Mouse (Mus musculus) forebrain, embryonic 13.5 days (tissue): ENCODE measurements around the gene Itgav. TPM values are rescaled to one million over a fixed set of nuclear protein-coding genes. Genes with fewer than 3 reads are reported as not detected.

Source experiments
- ATAC-seq: fragments of 200-750 bp; cut with Nextera tagmentation; 2 replicates; pipeline ENCODE4 v1.8.0; 2017
- H3K27ac ChIP-seq: fragments of 300-500 bp; sonication (generic); 2 replicates; pipeline ENCODE4 v1.5.1; 2015; ENCODE audit warnings: inconsistent platforms, mild to moderate bottlenecking, moderate library complexity
- H3K27me3 ChIP-seq: fragments of 300-500 bp; sonication (generic); 2 replicates; pipeline ENCODE4 v1.6.1; 2015; ENCODE audit warnings: mild to moderate bottlenecking, inconsistent platforms
- H3K36me3 ChIP-seq: fragments of 300-500 bp; sonication (generic); 2 replicates; pipeline ENCODE4 v1.6.1; 2015; ENCODE audit warnings: mild to moderate bottlenecking, inconsistent platforms; ENCODE audit not compliant: poor library complexity, severe bottlenecking
- H3K4me1 ChIP-seq: fragments of 300-500 bp; sonication (generic); 2 replicates; pipeline ENCODE4 v1.6.1; 2015; ENCODE audit warnings: inconsistent platforms
- H3K4me2 ChIP-seq: fragments of 300-500 bp; sonication (generic); 2 replicates; pipeline ENCODE4 v1.6.1; 2015; ENCODE audit warnings: inconsistent platforms, mild to moderate bottlenecking, moderate library complexity
- H3K4me3 ChIP-seq: fragments of 300-500 bp; sonication (generic); 2 replicates; pipeline ENCODE4 v1.5.1; 2015; ENCODE audit warnings: mild to moderate bottlenecking, inconsistent platforms
- H3K9ac ChIP-seq: fragments of 300-500 bp; sonication (generic); 2 replicates; pipeline ENCODE4 v1.6.1; 2015; ENCODE audit warnings: mild to moderate bottlenecking, inconsistent platforms
- H3K9me3 ChIP-seq: fragments of 300-500 bp; sonication (generic); replicated peaks from 2 replicates; pipeline ENCODE4 v1.6.1; 2016; ENCODE audit warnings: inconsistent platforms
- WGBS: fragments of 180-500 bp; shearing (Covaris S2); methylation state at CpG from one replicate; pipeline ENCODE4 v1.1.7; 2015; 5-methylcytosine and 5-hydroxymethylcytosine counted together
- polyA plus RNA-seq: library from polyadenylated mRNA; unstranded; fragments of >200 nt; fragmentation: Nextera tagmentation; extraction: Ambion mirVana; gene quantifications from 2 replicates; pipeline ENCODE4 v1.2.1, GENCODE M21; 2015

Itgav gene
- polyA plus RNA-seq, 1 experiment from 2014 or later = 24.9 TPM

DNA sequence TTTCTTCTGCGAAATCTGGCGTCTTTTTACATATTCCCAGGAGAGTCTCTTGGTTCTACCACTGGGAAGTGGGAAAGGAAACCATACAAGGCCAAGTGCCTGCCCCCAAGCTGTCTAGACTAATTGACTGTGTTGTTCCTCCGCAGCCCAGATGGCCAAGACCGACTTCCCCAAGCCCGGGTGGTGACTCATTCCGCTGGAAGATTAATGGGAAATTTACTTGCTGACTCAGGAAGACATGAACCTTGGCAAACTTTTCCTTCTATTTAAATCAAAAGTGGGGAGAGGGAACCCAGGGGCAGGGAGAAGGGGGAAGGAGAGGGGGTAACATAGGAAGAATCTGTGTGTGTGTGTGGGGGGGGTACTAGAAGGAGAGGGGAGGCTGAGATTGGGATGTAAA lies 9.4 kb upstream of the Itgav start:
- H3K4me2 ChIP-seq = no peak overlapping the region
- H3K4me1 ChIP-seq = no peaks in the 10 kb centered on the region
- no peaks in the 10 kb centered on the region for H3K9me3 ChIP-seq
- H3K27me3 ChIP-seq = no peaks in the 10 kb centered on the region
- no peak overlapping the region for H3K9ac ChIP-seq
- no peak for ATAC-seq
- H3K27ac ChIP-seq = no peak overlapping the region
- H3K4me3 ChIP-seq = no peak overlapping the region
- no peaks in the 10 kb centered on the region for H3K36me3 ChIP-seq
- WGBS = 61% methylated on average over 6 of the region's 6 CpGs

DNA sequence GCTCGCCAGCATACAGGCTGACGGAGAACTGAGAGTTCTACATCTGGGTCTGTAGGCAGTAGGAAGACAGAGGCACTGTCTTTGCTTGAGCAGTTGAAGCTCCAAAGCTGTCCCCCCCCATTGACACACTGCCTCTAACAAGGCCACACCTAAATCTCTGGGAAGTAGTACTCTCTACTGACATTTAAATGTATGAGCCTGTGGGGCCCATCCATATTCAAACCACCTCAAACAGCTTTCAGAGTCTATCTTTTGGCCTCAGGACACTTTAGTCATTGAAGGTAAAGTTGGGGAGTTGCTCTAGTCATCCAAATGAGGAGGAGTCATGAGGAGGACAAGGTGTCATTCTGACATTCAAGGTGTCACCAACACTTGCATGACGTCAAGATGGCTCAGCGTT lies 5.9 kb upstream of the Itgav start:
- WGBS = 96% methylated on average over 4 of the region's 4 CpGs
- H3K9me3 ChIP-seq = no peaks in the 10 kb centered on the region
- H3K4me3 ChIP-seq = no peak overlapping the region
- no peak overlapping the region for H3K9ac ChIP-seq
- H3K36me3 ChIP-seq = no peaks in the 10 kb centered on the region
- no peak overlapping the region for H3K27ac ChIP-seq
- ATAC-seq = no peak
- H3K4me1 ChIP-seq = peaks cover 5% of the 10 kb centered on the region
- no peaks in the 10 kb centered on the region for H3K27me3 ChIP-seq
- H3K4me2 ChIP-seq = no peak overlapping the region

DNA sequence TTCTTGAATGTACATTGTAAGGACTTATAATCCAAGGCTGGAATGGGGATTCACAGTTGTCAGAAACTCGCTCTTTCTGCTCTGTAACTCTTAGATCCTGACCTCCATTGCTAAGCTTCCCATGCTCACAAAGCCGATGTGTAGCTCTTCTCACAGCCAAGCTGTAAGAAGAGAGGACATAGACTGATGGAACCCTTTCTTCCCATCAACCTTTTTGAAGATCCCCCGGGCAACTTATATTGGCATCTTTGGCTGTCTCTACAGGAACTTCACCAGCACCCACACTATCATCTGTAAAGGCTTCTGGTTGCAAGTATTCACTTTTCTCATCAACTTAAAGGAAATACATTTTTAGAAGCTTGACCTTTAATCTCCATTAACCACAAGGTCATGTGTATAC lies 2.6 kb upstream of the Itgav start:
- no peak overlapping the region for H3K27ac ChIP-seq
- H3K4me3 ChIP-seq = no peak overlapping the region
- H3K27me3 ChIP-seq = no peaks in the 10 kb centered on the region
- no peaks in the 10 kb centered on the region for H3K9me3 ChIP-seq
- WGBS = 94% methylated on average over 3 of the region's 3 CpGs
- ATAC-seq = no peak
- no peaks in the 10 kb centered on the region for H3K36me3 ChIP-seq
- peaks cover 22% of the 10 kb centered on the region for H3K4me1 ChIP-seq
- no peak overlapping the region for H3K4me2 ChIP-seq
- no peak overlapping the region for H3K9ac ChIP-seq

DNA sequence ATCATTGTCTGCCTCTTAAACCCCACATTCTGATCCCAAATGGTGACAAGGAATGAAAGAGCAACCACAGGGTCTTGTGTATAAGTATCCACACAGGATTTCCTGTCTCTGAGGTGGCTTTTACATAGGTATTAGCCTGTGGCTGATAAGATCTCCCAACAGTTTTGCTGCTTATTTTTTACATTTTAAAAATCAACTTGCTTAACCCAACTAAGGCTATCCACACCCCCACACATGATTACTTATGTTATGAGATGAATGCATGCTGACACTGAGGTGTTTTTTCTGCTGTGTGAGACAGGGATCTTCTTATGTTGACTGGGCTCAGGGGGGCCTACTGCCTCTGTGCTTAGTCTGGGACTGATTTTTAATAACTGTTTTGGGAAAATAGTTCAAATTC lies 1.3 kb upstream of the Itgav start:
- Histone ChIP-seq H3K9me3 (no peaks in the 10 kb centered on the region), H3K27ac (no peak overlapping the region), H3K27me3 (no peaks in the 10 kb centered on the region), H3K36me3 (no peaks in the 10 kb centered on the region), H3K9ac (peak overlapping the region; percentile 82; the same call in 1 of the 2 replicates), H3K4me3 (no peak overlapping the region), H3K4me2 (peak overlapping the region; percentile 87; the same call in 1 of the 2 replicates), H3K4me1 (peaks cover 22% of the 10 kb centered on the region)
- no peak for ATAC-seq

DNA sequence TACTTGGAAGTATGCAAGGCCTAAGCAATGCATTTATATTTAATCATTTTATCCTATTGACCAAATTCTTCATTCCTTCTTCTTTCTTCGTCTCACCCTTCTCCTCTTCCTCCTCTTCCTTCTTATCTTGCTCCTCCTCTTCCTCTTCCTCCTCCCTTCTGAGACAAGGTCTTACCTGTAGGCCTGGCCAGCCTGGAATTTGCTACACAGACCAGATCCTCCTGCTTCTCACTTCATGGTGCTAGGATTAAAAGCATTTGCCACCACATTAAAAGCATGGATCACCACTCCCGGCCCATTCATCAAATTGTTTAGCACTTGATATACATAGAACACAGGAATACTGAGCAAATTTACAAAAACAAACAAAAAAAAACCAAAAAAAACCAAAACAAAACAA lies 851 bp upstream of the Itgav start:
- no peaks in the 10 kb centered on the region for H3K27me3 ChIP-seq
- no peaks in the 10 kb centered on the region for H3K9me3 ChIP-seq
- no peak for ATAC-seq
- peak overlapping the region; percentile 87 for H3K4me2 ChIP-seq
- no peaks in the 10 kb centered on the region for H3K36me3 ChIP-seq
- H3K9ac ChIP-seq = peak overlapping the region; percentile 82
- H3K4me1 ChIP-seq = peaks cover 22% of the 10 kb centered on the region
- peak overlapping the region; percentile 75; the same call in 1 of the 2 replicates for H3K4me3 ChIP-seq
- 42% methylated on average over 2 of the region's 2 CpGs for WGBS
- peak overlapping the region; percentile 85 for H3K27ac ChIP-seq

DNA sequence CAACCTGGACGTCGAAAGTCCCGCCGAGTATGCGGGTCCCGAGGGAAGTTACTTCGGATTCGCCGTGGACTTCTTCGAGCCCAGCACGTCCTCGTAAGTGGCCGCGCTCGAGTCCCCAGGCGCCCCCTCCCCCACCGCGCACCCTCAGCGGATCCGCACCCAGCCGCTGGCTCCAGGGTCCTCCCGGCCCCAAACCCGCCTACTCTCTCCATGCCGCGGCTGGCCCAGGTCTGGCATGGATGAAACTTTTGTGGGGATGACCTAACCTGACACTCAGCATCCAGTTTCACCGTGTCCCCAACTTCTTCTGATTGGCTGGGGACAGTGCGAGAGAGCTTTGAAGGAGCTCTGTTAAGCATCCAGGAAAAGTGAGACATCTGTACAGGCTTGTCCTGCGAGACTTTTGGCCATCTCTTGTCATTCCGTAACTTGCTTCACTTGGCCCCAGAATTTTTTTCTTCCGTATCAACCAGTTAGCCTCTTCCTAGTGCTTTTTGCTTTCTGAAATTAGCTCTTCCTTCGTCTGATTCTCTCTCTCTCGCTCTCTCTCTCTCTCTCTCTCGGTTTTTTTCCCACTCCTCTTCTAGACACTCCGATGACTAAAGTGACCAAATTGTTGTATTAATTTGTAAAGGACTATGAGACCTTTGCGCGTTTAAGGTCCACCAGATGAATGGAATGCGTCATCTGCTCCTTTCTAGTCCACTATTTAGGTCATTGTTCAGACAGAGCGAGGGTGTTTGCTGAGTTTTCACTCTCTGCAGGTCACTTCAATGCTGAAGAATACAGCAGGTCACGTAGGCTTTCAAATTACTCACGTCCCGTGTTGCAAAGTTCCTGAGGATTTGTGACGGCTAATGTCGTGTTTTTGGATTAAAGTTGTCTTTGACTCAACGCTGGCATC lies 882 bp downstream of the Itgav start:
- 2% methylated on average over 44 of the region's 44 CpGs for WGBS
- H3K27me3 ChIP-seq = no peaks in the 10 kb centered on the region
- H3K9me3 ChIP-seq = no peaks in the 10 kb centered on the region
- H3K36me3 ChIP-seq = no peaks in the 10 kb centered on the region
- peak overlapping the region; percentile 75 for H3K4me3 ChIP-seq
- H3K27ac ChIP-seq = peak overlapping the region; percentile 85
- peak overlapping the region; percentile 82 for H3K9ac ChIP-seq
- peak; percentile 80 for ATAC-seq
- peak overlapping the region; percentile 87 for H3K4me2 ChIP-seq
- H3K4me1 ChIP-seq = peaks cover 22% of the 10 kb centered on the region

DNA sequence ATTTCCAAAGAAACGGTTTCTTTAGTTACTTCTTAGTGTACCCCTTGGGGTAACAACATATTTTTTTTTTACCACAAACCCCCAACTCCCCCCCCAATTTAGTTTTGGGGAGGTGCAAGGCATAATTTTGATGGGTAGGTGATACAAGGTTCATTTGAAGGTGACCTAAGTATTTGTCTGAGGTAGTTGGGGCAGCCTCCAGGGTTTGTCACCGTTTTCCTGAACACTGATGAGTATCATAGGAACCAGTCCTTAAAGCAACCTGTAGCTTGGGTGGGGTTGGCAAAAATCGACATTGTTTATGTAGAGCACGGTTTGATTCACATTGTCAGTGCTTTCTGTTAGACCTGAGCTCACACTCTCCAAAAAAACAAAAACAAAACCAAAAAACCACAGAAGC lies 1.6 kb downstream of the Itgav start:
- H3K36me3 ChIP-seq = no peaks in the 10 kb centered on the region
- H3K4me3 ChIP-seq = peak overlapping the region; percentile 75
- H3K9me3 ChIP-seq = no peaks in the 10 kb centered on the region
- no peaks in the 10 kb centered on the region for H3K27me3 ChIP-seq
- H3K9ac ChIP-seq = peak overlapping the region; percentile 82; the same call in 1 of the 2 replicates
- 62% methylated on average over 4 of the region's 4 CpGs for WGBS
- no peak for ATAC-seq
- H3K4me2 ChIP-seq = peak overlapping the region; percentile 87
- peaks cover 22% of the 10 kb centered on the region for H3K4me1 ChIP-seq
- no peak overlapping the region for H3K27ac ChIP-seq

DNA sequence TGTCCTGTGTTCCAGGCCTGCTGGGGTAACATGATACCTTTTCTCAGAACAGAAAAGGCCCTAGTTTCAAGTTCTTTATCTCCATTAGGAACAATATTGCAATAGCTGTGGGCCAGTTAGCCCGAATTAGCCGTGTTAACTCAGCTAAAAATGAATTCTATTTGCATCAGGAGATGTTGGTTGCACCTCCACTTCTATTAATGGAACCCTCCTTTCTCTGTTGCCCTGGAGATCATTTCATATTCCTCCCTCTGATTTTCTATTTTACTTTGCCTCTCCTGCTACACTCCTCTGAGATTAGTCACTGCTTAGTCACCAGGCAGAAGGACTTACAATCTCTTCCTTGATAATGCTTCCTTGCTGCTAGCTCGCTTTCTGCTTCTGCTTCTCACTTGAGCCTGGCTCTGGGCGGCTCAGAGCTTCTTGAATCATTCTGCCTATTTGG lies 4.1 kb downstream of the Itgav start:
- Histone ChIP-seq H3K27me3 (no peaks in the 10 kb centered on the region), H3K27ac (no peak overlapping the region), H3K9me3 (no peaks in the 10 kb centered on the region), H3K4me3 (no peak overlapping the region), H3K36me3 (no peaks in the 10 kb centered on the region), H3K9ac (no peak overlapping the region), H3K4me2 (no peak overlapping the region), H3K4me1 (peaks cover 17% of the 10 kb centered on the region)
- 80% methylated on average over 4 of the region's 4 CpGs for WGBS
- ATAC-seq = no peak

DNA sequence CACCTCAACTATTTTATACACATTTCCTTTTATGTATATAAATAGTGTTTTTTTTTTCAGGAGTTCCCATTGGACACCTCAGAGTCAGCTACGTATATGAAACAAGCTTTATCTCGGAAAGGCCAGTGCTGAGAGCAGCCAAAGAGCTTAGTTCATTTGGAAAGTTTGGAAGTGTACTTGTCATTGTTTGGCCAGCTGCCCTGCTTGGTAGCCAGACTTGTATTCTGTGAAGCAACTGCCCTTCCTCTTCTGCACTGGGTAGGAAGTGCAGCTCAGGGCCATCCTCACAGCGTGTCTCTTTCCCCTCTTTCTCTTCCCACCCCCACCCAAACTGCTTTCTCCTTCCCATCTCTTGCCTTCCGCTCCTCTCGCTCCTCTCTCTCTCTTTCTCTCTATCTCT lies 5.1 kb downstream of the Itgav start:
- Histone ChIP-seq H3K27ac (no peak overlapping the region), H3K4me1 (peaks cover 11% of the 10 kb centered on the region), H3K27me3 (no peaks in the 10 kb centered on the region), H3K4me2 (no peak overlapping the region), H3K4me3 (no peak overlapping the region), H3K36me3 (no peaks in the 10 kb centered on the region), H3K9ac (no peak overlapping the region), H3K9me3 (no peaks in the 10 kb centered on the region)
- ATAC-seq = no peak
- WGBS = 68% methylated on average over 5 of the region's 5 CpGs

DNA sequence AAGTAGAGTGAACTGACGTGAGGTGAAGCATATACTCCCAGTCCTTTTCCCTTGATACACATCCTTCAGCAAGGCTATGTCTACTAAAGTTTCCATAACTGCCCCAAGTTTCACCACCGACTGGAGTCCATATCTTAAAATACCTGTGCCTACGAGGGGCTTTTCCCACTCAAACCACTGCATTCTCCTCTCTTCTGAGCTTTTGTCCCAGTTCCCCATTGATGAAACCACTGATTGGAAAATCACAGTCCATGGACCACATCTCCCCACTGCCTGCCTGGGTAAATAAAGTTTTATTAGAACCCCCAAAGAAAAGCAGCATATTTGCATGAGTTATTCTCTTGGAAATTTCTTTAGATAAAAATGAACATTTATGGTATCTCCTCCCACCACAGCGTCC lies 8.7 kb downstream of the Itgav start:
- 89% methylated on average over 4 of the region's 4 CpGs for whole genome bisulfite sequencing
- Histone ChIP-seq H3K4me2 (no peak overlapping the region), H3K4me3 (no peak overlapping the region), H3K9ac (no peak overlapping the region), H3K9me3 (no peaks in the 10 kb centered on the region), H3K4me1 (no peaks in the 10 kb centered on the region), H3K36me3 (0 out of 2 replicates have a peak, but pooled peaks cover 5% of the 10 kb centered on the region), H3K27me3 (no peaks in the 10 kb centered on the region), H3K27ac (no peak overlapping the region)
- no peak for ATAC-seq

DNA sequence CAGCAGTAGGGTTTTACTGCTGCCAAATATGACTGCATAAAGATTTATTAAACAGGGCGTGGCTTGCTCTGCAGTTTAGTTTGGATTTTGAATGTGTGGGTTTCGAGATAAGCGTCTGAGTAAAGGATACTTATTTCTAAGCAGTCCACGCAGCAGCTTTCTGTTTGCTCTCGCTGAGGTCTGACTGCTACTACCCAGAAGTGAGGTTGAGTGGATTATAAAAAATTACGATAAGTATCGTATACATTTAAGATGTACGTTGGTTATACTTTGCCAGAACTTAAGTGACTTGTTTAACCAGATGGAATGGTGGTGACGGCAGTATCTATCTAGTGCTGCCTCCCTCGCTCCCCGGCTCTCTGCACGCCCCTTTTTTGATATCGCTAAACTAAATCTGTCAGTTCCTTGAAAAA lies 9.8 kb downstream of the Itgav start:
- Histone ChIP-seq H3K9me3 (no peaks in the 10 kb centered on the region), H3K4me3 (no peak overlapping the region), H3K27ac (no peak overlapping the region), H3K9ac (no peak overlapping the region), H3K4me1 (no peaks in the 10 kb centered on the region), H3K4me2 (no peak overlapping the region), H3K27me3 (no peaks in the 10 kb centered on the region), H3K36me3 (0 out of 2 replicates have a peak, but pooled peaks cover 12% of the 10 kb centered on the region)
- 95% methylated on average over 13 of the region's 13 CpGs for WGBS
- no peak for ATAC-seq

DNA sequence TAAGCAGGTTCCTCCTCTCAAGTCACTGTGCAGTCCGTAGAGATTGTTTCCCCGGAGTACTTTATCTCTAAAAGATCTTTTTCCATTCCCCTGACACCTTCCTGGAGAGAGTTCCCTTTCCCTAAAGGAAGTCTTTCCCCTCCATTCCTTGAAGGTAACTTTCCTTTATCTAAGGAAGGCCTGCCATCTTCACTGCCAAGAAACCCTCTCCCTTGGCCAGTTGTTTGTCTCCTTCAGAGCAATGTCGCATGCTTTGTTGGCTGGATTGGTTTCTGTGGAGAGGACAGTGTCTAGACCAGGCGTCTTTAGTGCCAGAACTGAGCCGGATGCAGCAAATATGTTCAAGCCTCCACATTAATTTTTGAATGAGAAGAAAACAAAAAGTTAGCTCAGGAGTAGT lies 11.1 kb downstream of the Itgav start:
- no peak for ATAC-seq

More for the DNA sequence above, 11.1 kb downstream of the Itgav start:
- H3K4me2 ChIP-seq = no peak overlapping the region
- 0 out of 2 replicates have a peak, but pooled peaks cover 12% of the 10 kb centered on the region for H3K36me3 ChIP-seq
- no peak overlapping the region for H3K4me3 ChIP-seq
- no peaks in the 10 kb centered on the region for H3K27me3 ChIP-seq
- H3K9ac ChIP-seq = no peak overlapping the region
- H3K4me1 ChIP-seq = no peaks in the 10 kb centered on the region
- H3K27ac ChIP-seq = no peak overlapping the region
- H3K9me3 ChIP-seq = no peaks in the 10 kb centered on the region
- WGBS = 88% methylated on average over 5 of the region's 5 CpGs
